9 mouse cellular contexts compared by ENCODE assay signal in genomic region chr5:115790436-115790835, GRCm38 (mm10). TPM values are rescaled to one million over a fixed set of nuclear protein-coding genes. Genes with fewer than 3 reads are reported as not detected.
A peak's percentile ranks its signal among the peaks of the same experiment; 100 is the strongest.
DNase-seq lines count a peak whose midpoint lies in the region; ATAC-seq and TF ChIP-seq lines count a peak whose summit lies in the region.
"Had no signal": no experiment of that assay in that cellular context is flagged by ENCODE, and none has a peak within 500 bp of the region (broad histone marks: within the 10 kb centered on the region; RNA-seq: fewer than 3 reads in every experiment).

No protein-coding gene starts in this region.

- H3K36me3 ChIP-seq in intestine, postnatal 0 days (ENCODE audit: control insufficient read depth, insufficient read depth): no peaks in the 10 kb centered on the region
- H3K36me3 ChIP-seq in intestine, embryonic 15.5 days: no peaks in the 10 kb centered on the region
- H3K36me3 ChIP-seq in midbrain, embryonic 15.5 days (replicated peaks): no peaks in the 10 kb centered on the region
- no peaks in the 10 kb centered on the region for H3K36me3 ChIP-seq in testis, adult 2 months (ENCODE audit: control insufficient read depth, insufficient read depth, low read length)
- H3K36me3 ChIP-seq: neural tube, embryonic 12.5 days had no signal

- H3K9me3 ChIP-seq in intestine, postnatal 0 days (ENCODE audit: control insufficient read depth): no peaks in the 10 kb centered on the region
- H3K9me3 ChIP-seq in intestine, embryonic 15.5 days: no peaks in the 10 kb centered on the region
- no peaks in the 10 kb centered on the region for H3K9me3 ChIP-seq in midbrain, embryonic 15.5 days

- ATAC-seq in intestine, postnatal 0 days: no peak
- ATAC-seq in intestine, embryonic 15.5 days: no peak
- ATAC-seq in midbrain, embryonic 15.5 days (replicated peaks): no peak

- 7% methylated on average over 3 of the region's 3 CpGs for WGBS in intestine, postnatal 0 days
- 6% methylated on average over 3 of the region's 3 CpGs for WGBS in intestine, embryonic 15.5 days
- WGBS in midbrain, embryonic 15.5 days: 15% methylated on average over 3 of the region's 3 CpGs

- intact Hi-C loops in heart, postnatal 14 days (cut with DNase I): loop anchor here (5.0 to 10.0 kb wide), 2 partner anchors 117 to 214 kb away; no protein-coding TSS in a partner anchor

- H3K4me3 ChIP-seq in intestine, postnatal 0 days (ENCODE audit: low read depth, low read length): no peak overlapping the region
- no peak overlapping the region for H3K4me3 ChIP-seq in intestine, embryonic 15.5 days (replicated peaks)
- H3K4me3 ChIP-seq in midbrain, embryonic 15.5 days: no peak overlapping the region
- no peak overlapping the region for H3K4me3 ChIP-seq in testis, adult 2 months (ENCODE audit: control insufficient read depth, low read depth, low read length)
- H3K4me3 ChIP-seq: neural tube, embryonic 12.5 days had no signal

- peak; percentile 93 for TF ChIP-seq CTCF in intestine, postnatal 0 days (IDR thresholded peaks at IDR 0.05; ENCODE audit: low read depth)
- TF ChIP-seq CTCF in testis, adult 2 months (IDR thresholded peaks at IDR 0.05; ENCODE audit: control insufficient read depth, insufficient read depth, insufficient replicate concordance, low read depth, low read length): peak; percentile 21; the same call in 1 of the 2 replicates

- H3K4me2 ChIP-seq in intestine, postnatal 0 days (replicated peaks; ENCODE audit: low read depth): no peak overlapping the region
- no peak overlapping the region for H3K4me2 ChIP-seq in intestine, embryonic 15.5 days (replicated peaks)
- no peak overlapping the region for H3K4me2 ChIP-seq in midbrain, embryonic 15.5 days
- H3K4me2 ChIP-seq: neural tube, embryonic 12.5 days had no signal

- H3K27ac ChIP-seq in intestine, postnatal 0 days (ENCODE audit: low read depth, low read length): no peak overlapping the region
- H3K27ac ChIP-seq in intestine, embryonic 15.5 days: no peak overlapping the region
- H3K27ac ChIP-seq in midbrain, embryonic 15.5 days: peak overlapping the region; percentile 53; the same call in 1 of the 2 replicates
- H3K27ac ChIP-seq in testis, adult 2 months (ENCODE audit: control insufficient read depth, insufficient read depth, low read depth, low read length): no peak overlapping the region
- H3K27ac ChIP-seq: neural tube, embryonic 12.5 days had no signal

- TF ChIP-seq POLR2A in testis, adult 2 months (IDR thresholded peaks at IDR 0.05; ENCODE audit: control insufficient read depth, low read depth, low read length): no peak

- no peak overlapping the region for H3K9ac ChIP-seq in intestine, postnatal 0 days (ENCODE audit: low read depth, low read length)
- no peak overlapping the region for H3K9ac ChIP-seq in intestine, embryonic 15.5 days
- no peak overlapping the region for H3K9ac ChIP-seq in midbrain, embryonic 15.5 days
- H3K9ac ChIP-seq: neural tube, embryonic 12.5 days had no signal

- no peaks in the 10 kb centered on the region for H3K4me1 ChIP-seq in intestine, postnatal 0 days (replicated peaks; ENCODE audit: control insufficient read depth, insufficient read depth, low read length)
- no peaks in the 10 kb centered on the region for H3K4me1 ChIP-seq in intestine, embryonic 15.5 days (replicated peaks)
- no peaks in the 10 kb centered on the region for H3K4me1 ChIP-seq in midbrain, embryonic 15.5 days
- H3K4me1 ChIP-seq in testis, adult 2 months (ENCODE audit: control insufficient read depth, insufficient read depth, low read length): no peaks in the 10 kb centered on the region
- H3K4me1 ChIP-seq: neural tube, embryonic 12.5 days had no signal

- peak; percentile 78 for DNase-seq in adrenal gland, postnatal 14 days
- peak; percentile 42 for DNase-seq in embryo, embryonic 11.5 days (ENCODE audit: low read depth, low spot score)
- peak; percentile 59 to 75 for DNase-seq in heart, postnatal 14 days
- DNase-seq in left cerebral cortex, adult 18-20 months (ENCODE audit: low spot score in 2 of 2): peak; percentile 76 to 80

- H3K27me3 ChIP-seq in intestine, postnatal 0 days (replicated peaks; ENCODE audit: control insufficient read depth, insufficient read depth, low read length): no peaks in the 10 kb centered on the region
- no peaks in the 10 kb centered on the region for H3K27me3 ChIP-seq in intestine, embryonic 15.5 days (replicated peaks)
- H3K27me3 ChIP-seq in midbrain, embryonic 15.5 days (replicated peaks): no peaks in the 10 kb centered on the region
- H3K27me3 ChIP-seq in testis, adult 2 months (ENCODE audit: control insufficient read depth, insufficient read depth, low read length): no peaks in the 10 kb centered on the region
- H3K27me3 ChIP-seq: neural tube, embryonic 12.5 days had no signal

RNA-seq across cellular contexts. Expression of gene Cit, which starts 54.6 kb away (rescaled TPM):
- polyA plus RNA-seq in intestine, postnatal 0 days (2015; fragmentation: Nextera tagmentation; extraction: Ambion mirVana): 3.7 and 3.8 TPM in 2 replicates
- 25.7 and 26.2 TPM in 2 replicates for polyA plus RNA-seq in intestine, embryonic 15.5 days (2015; fragmentation: Nextera tagmentation; extraction: Ambion mirVana)
- total RNA-seq in adrenal gland, postnatal 14 days (2021): 8.7 and 10.3 TPM in 2 replicates
- total RNA-seq in heart, postnatal 14 days (2021): 1 to 10 TPM; 4.0 to 5.4 TPM
- 100 to 1,000 TPM; 153 to 185 TPM for total RNA-seq in left cerebral cortex, adult 18-20 months (2021)
- polyA plus RNA-seq in midbrain, embryonic 15.5 days (2015; fragmentation: Nextera tagmentation; extraction: Ambion mirVana): 25.8 and 26.9 TPM in 2 replicates
- 17.7 and 19.0 TPM in 2 replicates for polyA plus RNA-seq in testis, adult 2 months (2012; rRNA removed)

RNA-seq across cellular contexts. Expression of gene Bicdl1, which starts 59.0 kb away (rescaled TPM):
- 8.0 and 9.0 TPM in 2 replicates for polyA plus RNA-seq in intestine, postnatal 0 days (2015; fragmentation: Nextera tagmentation; extraction: Ambion mirVana)
- polyA plus RNA-seq in intestine, embryonic 15.5 days (2015; fragmentation: Nextera tagmentation; extraction: Ambion mirVana): 11.3 and 11.4 TPM in 2 replicates
- 10.0 and 13.1 TPM in 2 replicates for total RNA-seq in adrenal gland, postnatal 14 days (2021)
- total RNA-seq in heart, postnatal 14 days (2021): 1 to 10 TPM; 8.2 to 8.5 TPM
- 100 to 1,000 TPM; 180 to 184 TPM for total RNA-seq in left cerebral cortex, adult 18-20 months (2021)
- polyA plus RNA-seq in midbrain, embryonic 15.5 days (2015; fragmentation: Nextera tagmentation; extraction: Ambion mirVana): 47.2 and 47.5 TPM in 2 replicates
- polyA plus RNA-seq in testis, adult 2 months (2012; rRNA removed): 13.2 and 14.0 TPM in 2 replicates
